Mouse (Mus musculus) forebrain, embryonic 14.5 days (tissue): Measurements from ENCODE around the gene Safb2. TPM values are rescaled to one million over a fixed set of nuclear protein-coding genes. Genes with fewer than 3 reads are reported as not detected.

Experiments used
- ATAC-seq: fragments of 200-750 bp; cut with Nextera tagmentation; 2 replicates; pipeline ENCODE4 v1.8.0; 2017; ENCODE audit warnings: mild to moderate bottlenecking, moderate library complexity
- DNase-seq: peaks from one replicate; pipeline ENCODE4 v3.0.0-alpha.2; 2015; ENCODE audit warnings: low spot score
- H3K27ac ChIP-seq: fragments of 300-500 bp; sonication (generic); 2 replicates; pipeline ENCODE4 v1.5.1; 2014; ENCODE audit warnings: low read depth, mild to moderate bottlenecking, control low read depth, low read length, moderate library complexity
- H3K27me3 ChIP-seq: fragments of 300-500 bp; sonication (generic); replicated peaks from 2 replicates; pipeline ENCODE4 v1.6.1; 2014; ENCODE audit warnings: low read length, control low read depth, mixed read lengths; ENCODE audit not compliant: control insufficient read depth, insufficient read depth
- H3K36me3 ChIP-seq: fragments of 300-500 bp; sonication (generic); 2 replicates; pipeline ENCODE4 v1.6.1; 2014; ENCODE audit warnings: low read length, control low read depth; ENCODE audit not compliant: control insufficient read depth, insufficient read depth
- H3K4me1 ChIP-seq: fragments of 300-500 bp; sonication (generic); 2 replicates; pipeline ENCODE4 v1.6.1; 2014; ENCODE audit warnings: antibody characterized with exemption, low read length, control low read depth; ENCODE audit not compliant: control insufficient read depth, insufficient read depth
- H3K4me2 ChIP-seq: fragments of 300-500 bp; sonication (generic); 2 replicates; pipeline ENCODE4 v1.6.1; 2014; ENCODE audit warnings: mild to moderate bottlenecking, control low read depth, low read length
- H3K4me3 ChIP-seq: fragments of 300-500 bp; sonication (generic); 2 replicates; pipeline ENCODE4 v1.5.1; 2014; ENCODE audit warnings: low read depth, low read length, control low read depth
- H3K9ac ChIP-seq: fragments of 300-500 bp; sonication (generic); 2 replicates; pipeline ENCODE4 v1.6.1; 2014; ENCODE audit warnings: mild to moderate bottlenecking, low read length, control low read depth, moderate library complexity
- H3K9me3 ChIP-seq: fragments of 300-500 bp; sonication (generic); replicated peaks from 2 replicates; pipeline ENCODE4 v1.6.1; 2016; ENCODE audit warnings: low read length, control low read depth, mixed read lengths; ENCODE audit not compliant: control insufficient read depth
- WGBS: fragments of 180-500 bp; shearing (Covaris S2); extraction: QIAGEN DNeasy Blood & Tissue Kit; methylation state at CpG from one replicate; pipeline ENCODE4 v1.1.7; 2014; 5-methylcytosine and 5-hydroxymethylcytosine counted together
- polyA plus RNA-seq: library from polyadenylated mRNA; unstranded; fragments of >200 nt; fragmentation: Nextera tagmentation; extraction: Ambion mirVana; gene quantifications from 2 replicates; pipeline ENCODE4 v1.2.1, GENCODE M21; 2014

Safb2 gene
- polyA plus RNA-seq, 1 experiment from 2014 or later: 28.7 TPM

- no peak overlapping the region for H3K27ac ChIP-seq
- no peak overlapping the region for H3K4me3 ChIP-seq
- peak; percentile 78 for ATAC-seq
- peak; percentile 85 for DNase-seq
- H3K9ac ChIP-seq: no peak overlapping the region
- peaks cover 34% of the 10 kb centered on the region for H3K36me3 ChIP-seq
- no peaks in the 10 kb centered on the region for H3K27me3 ChIP-seq
- no peak overlapping the region for H3K4me2 ChIP-seq
- 23% methylated on average over 3 of the region's 3 CpGs for WGBS
- no peaks in the 10 kb centered on the region for H3K9me3 ChIP-seq
- H3K4me1 ChIP-seq: no peaks in the 10 kb centered on the region
Observed at GRCm38 (mm10) chr17:56558448-56558847, 25.9 kb downstream of the Safb2 start.

DNA sequence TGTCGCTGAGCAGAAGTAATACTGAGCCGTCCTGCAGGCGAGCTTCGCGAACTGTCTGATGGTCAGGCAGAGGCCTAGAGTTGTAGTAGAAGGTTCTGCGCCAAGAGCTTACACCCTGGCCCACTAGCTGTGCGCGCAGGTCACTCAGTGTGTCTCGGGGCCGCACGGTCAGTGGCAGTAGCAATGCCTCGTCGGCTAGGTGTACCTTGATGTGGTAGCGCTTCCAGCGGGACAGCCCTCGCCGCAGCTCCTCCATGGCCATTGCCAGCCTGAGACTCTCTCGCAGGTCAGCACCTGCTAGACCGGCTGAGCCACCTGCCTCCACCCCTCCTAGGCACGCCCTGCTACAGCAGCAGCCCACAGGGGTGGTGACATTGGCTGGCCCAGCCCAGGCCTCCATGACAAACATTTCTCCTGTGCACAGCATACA, 30.2 kb downstream of the Safb2 start, which contains the start of gene Gm20219:
TSS of gene Gm20219 (minus strand) at position 266 of the 430 bp plus-strand sequence.
- no peaks in the 10 kb centered on the region for H3K9me3 ChIP-seq
- WGBS: 88% methylated on average over 20 of the region's 20 CpGs
- H3K27ac ChIP-seq: 0 out of 2 replicates have a peak within 1 kb of the TSS, but pooled peaks have one; percentile 52
- DNase-seq: no peak
- H3K36me3 ChIP-seq: no peaks in the 10 kb centered on the region
- H3K27me3 ChIP-seq: no peaks in the 10 kb centered on the region
- H3K4me2 ChIP-seq: no peak within 1 kb of the TSS
- peaks cover 21% of the 10 kb centered on the region for H3K4me1 ChIP-seq
- no peak within 1 kb of the TSS for H3K9ac ChIP-seq
- no peak for ATAC-seq
- no peak within 1 kb of the TSS for H3K4me3 ChIP-seq

GRCm38 (mm10) chr17:56552781-56553363, 31.5 kb downstream of the Safb2 start:
- no peak overlapping the region for H3K4me2 ChIP-seq
- WGBS: 43% methylated on average over 5 of the region's 5 CpGs
- no peaks in the 10 kb centered on the region for H3K36me3 ChIP-seq
- no peaks in the 10 kb centered on the region for H3K27me3 ChIP-seq
- no peak overlapping the region for H3K4me3 ChIP-seq
- peak overlapping the region; percentile 97 for H3K27ac ChIP-seq
- peak; percentile 88 for DNase-seq
- no peak overlapping the region for H3K9ac ChIP-seq
- H3K9me3 ChIP-seq: no peaks in the 10 kb centered on the region
- ATAC-seq: peak; percentile 53
- peaks cover 31% of the 10 kb centered on the region for H3K4me1 ChIP-seq

- WGBS: 8% methylated on average over 6 of the region's 6 CpGs
- Histone ChIP-seq H3K27me3 (no peaks in the 10 kb centered on the region), H3K4me3 (no peak overlapping the region), H3K36me3 (no peaks in the 10 kb centered on the region), H3K4me1 (peaks cover 36% of the 10 kb centered on the region), H3K4me2 (no peak overlapping the region), H3K9ac (no peak overlapping the region), H3K9me3 (no peaks in the 10 kb centered on the region), H3K27ac (peak overlapping the region; percentile 97)
- ATAC-seq (peak; percentile 86), DNase-seq (peak; percentile 95)
Observed at GRCm38 (mm10) chr17:56551841-56552581, 32.4 kb downstream of the Safb2 start.

- Histone ChIP-seq H3K9ac (peak overlapping the region; percentile 17; the same call in 1 of the 2 replicates), H3K4me1 (peaks cover 41% of the 10 kb centered on the region)
- no peak for ATAC-seq
Observed at GRCm38 (mm10) chr17:56550784-56551475, 33.5 kb downstream of the Safb2 start.

GRCm38 (mm10) chr17:56548605-56549105, 35.7 kb downstream of the Safb2 start:
- Histone ChIP-seq H3K9ac (no peak overlapping the region), H3K36me3 (no peaks in the 10 kb centered on the region), H3K27ac (peak overlapping the region; percentile 41), H3K4me2 (no peak overlapping the region), H3K27me3 (no peaks in the 10 kb centered on the region), H3K4me1 (peaks cover 41% of the 10 kb centered on the region), H3K9me3 (no peaks in the 10 kb centered on the region), H3K4me3 (no peak overlapping the region)
- peak; percentile 27 for DNase-seq
- ATAC-seq: no peak
- 15% methylated on average over 4 of the region's 4 CpGs for WGBS

More at GRCm38 (mm10) chr17:56550784-56551475, 33.5 kb downstream of the Safb2 start:
- H3K4me2 ChIP-seq: no peak overlapping the region
- no peaks in the 10 kb centered on the region for H3K27me3 ChIP-seq
- no peaks in the 10 kb centered on the region for H3K36me3 ChIP-seq
- H3K27ac ChIP-seq: peak overlapping the region; percentile 97
- no peak overlapping the region for H3K4me3 ChIP-seq
- WGBS: 73% methylated on average over 12 of the region's 12 CpGs
- DNase-seq: no peak
- no peaks in the 10 kb centered on the region for H3K9me3 ChIP-seq

GRCm38 (mm10) chr17:56547846-56548604, 36.4 kb downstream of the Safb2 start:
- 70% methylated on average over 9 of the region's 9 CpGs for WGBS
- H3K27me3 ChIP-seq: no peaks in the 10 kb centered on the region
- H3K9me3 ChIP-seq: no peaks in the 10 kb centered on the region
- no peak overlapping the region for H3K4me3 ChIP-seq
- H3K36me3 ChIP-seq: no peaks in the 10 kb centered on the region
- no peak for ATAC-seq
- H3K4me2 ChIP-seq: no peak overlapping the region
- H3K9ac ChIP-seq: no peak overlapping the region
- H3K4me1 ChIP-seq: peaks cover 41% of the 10 kb centered on the region
- H3K27ac ChIP-seq: peak overlapping the region; percentile 76
- DNase-seq: no peak

DNA sequence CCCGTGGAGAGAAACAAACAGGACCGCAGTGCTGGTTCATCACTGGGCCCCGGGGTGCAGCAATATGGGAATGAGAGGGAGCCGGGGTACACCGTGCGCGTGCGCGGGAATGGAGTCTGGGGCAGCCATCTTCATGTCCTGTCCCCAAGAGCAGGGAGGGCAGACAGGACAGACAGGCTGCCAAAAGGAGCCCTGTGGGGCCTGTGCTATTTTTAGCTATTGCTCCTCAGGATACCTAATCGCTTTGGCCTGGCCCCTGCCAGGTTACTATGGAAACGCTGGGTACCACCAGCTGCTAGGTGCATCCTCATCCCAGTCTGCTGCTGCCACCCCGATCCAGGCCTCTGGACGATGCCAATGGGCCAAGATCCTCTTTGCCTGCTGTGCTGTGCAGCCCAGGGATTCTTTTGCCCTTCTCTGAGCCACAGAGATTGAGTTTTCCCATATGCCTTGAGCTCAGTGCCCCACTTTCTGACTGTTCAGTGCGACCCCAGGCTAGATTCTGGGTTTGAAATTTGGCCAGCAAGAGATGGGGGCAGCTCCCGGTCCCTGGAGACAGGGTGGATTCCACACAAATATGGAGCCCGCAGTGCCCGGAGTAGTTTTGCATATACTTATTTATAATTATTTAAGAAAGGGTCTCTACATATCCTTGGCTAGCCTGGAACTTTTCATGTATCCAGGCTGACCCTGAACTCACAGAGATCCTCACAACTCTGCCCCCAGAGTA, 37.1 kb downstream of the Safb2 start:
- H3K9me3 ChIP-seq: no peaks in the 10 kb centered on the region
- H3K9ac ChIP-seq: peak overlapping the region; percentile 29; the same call in 1 of the 2 replicates
- ATAC-seq (peak; percentile 19), DNase-seq (peak; percentile 78)
- no peak overlapping the region for H3K4me3 ChIP-seq
- H3K4me1 ChIP-seq: peaks cover 35% of the 10 kb centered on the region
- 46% methylated on average over 17 of the region's 17 CpGs for WGBS
- no peaks in the 10 kb centered on the region for H3K36me3 ChIP-seq
- H3K27ac ChIP-seq: peak overlapping the region; percentile 76
- no peak overlapping the region for H3K4me2 ChIP-seq
- H3K27me3 ChIP-seq: no peaks in the 10 kb centered on the region
